Mouse (Mus musculus): ENCODE measurements around the gene Esr2. TPM values are rescaled to one million over a fixed set of nuclear protein-coding genes. Genes with fewer than 3 reads are reported as not detected.

The Esr2 gene
- total and polyA plus RNA-seq, 3 experiments, result 0.03 TPM; not detected in 2

DNA sequence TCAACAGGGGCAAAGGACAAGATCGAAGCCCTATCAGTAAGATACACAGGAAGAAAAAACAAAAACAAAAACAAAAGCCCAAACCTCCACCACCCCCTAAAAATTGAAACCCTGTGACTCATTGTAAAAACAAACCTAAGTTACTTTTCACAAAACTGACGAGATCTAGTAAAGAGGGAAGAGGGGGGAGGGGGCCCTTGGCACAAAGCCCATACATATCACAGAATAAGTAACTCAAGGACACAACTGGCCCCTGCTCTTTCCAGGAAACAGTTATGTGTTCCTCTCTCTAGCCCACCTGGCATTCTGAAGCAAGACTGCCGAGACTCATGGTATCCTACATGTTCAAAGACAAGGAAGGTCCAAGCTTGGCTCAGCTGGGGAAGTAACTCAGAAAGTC lies 48.8 kb downstream of the Esr2 start:
- H3K27me3 ChIP-seq (ENCODE audit: control insufficient read depth in 1 of 2, insufficient read depth in 2 of 2, low read length in 2 of 2), result peaks cover 4 to 7% of the 10 kb centered on the region in 2 experiments; a peak in 2 of 4 replicates
- H3K27ac ChIP-seq (ENCODE audit: control insufficient read depth, low read depth, low read length), result no peak overlapping the region
- TF ChIP-seq POLR2AphosphoS5 (IDR thresholded peaks at IDR 0.05; ENCODE audit: borderline replicate concordance, low read depth, low read length), result no peak
- no peak for TF ChIP-seq NELFE (IDR thresholded peaks at IDR 0.05; ENCODE audit: low read depth, low read length)
- no peak for TF ChIP-seq CHD2 (IDR thresholded peaks at IDR 0.05; ENCODE audit: low read length)
- TF ChIP-seq KAT2A (conservative IDR thresholded peaks at IDR 0.05; ENCODE audit: low read depth, low read length), result no peak
- no peak for TF ChIP-seq MAX (IDR thresholded peaks at IDR 0.05; ENCODE audit: low read length)
- no peak for TF ChIP-seq RCOR1 (IDR thresholded peaks at IDR 0.05; ENCODE audit: low read depth, low read length)
- no peak for TF ChIP-seq ZMIZ1 (IDR thresholded peaks at IDR 0.05; ENCODE audit: low read depth, low read length)
- no peak for TF ChIP-seq ETS1 (IDR thresholded peaks at IDR 0.05; ENCODE audit: low read depth, low read length)
- TF ChIP-seq MXI1 (IDR thresholded peaks at IDR 0.05; ENCODE audit: low read depth, low read length), result no peak
- TF ChIP-seq USF1 (IDR thresholded peaks at IDR 0.05; ENCODE audit: low read depth, low read length), result no peak
- TF ChIP-seq MAFK (IDR thresholded peaks at IDR 0.05; ENCODE audit: borderline replicate concordance, low read depth, low read length), result no peak
- TF ChIP-seq NRF1 (IDR thresholded peaks at IDR 0.05; ENCODE audit: insufficient read depth, low read depth, low read length, poor library complexity, severe bottlenecking), result no peak
- TF ChIP-seq BHLHE40 (IDR thresholded peaks at IDR 0.05; ENCODE audit: borderline replicate concordance, low read depth, low read length), result no peak
- no peak for TF ChIP-seq GABPA (IDR thresholded peaks at IDR 0.05; ENCODE audit: low read depth, low read length)
- TF ChIP-seq GATA1 (IDR thresholded peaks at IDR 0.05; ENCODE audit: low read depth, low read length), result no peak
- TF ChIP-seq JUND (IDR thresholded peaks at IDR 0.05; ENCODE audit: low read depth, low read length), result no peak
- TF ChIP-seq E2F4 (IDR thresholded peaks at IDR 0.05; ENCODE audit: borderline replicate concordance, low read depth, low read length), result no peak
- TF ChIP-seq TCF12 (IDR thresholded peaks at IDR 0.05; ENCODE audit: low read depth, low read length), result no peak
- H3K36me3 ChIP-seq (ENCODE audit: control insufficient read depth in 1 of 2, insufficient read depth in 2 of 2, low read length in 2 of 2), result no peaks in the 10 kb centered on the region
- no peaks in the 10 kb centered on the region for H3K79me2 ChIP-seq (ENCODE audit: control insufficient read depth, insufficient read depth, low read length, poor library complexity)
- no peaks in the 10 kb centered on the region for H3K9me3 ChIP-seq (replicated peaks; ENCODE audit: insufficient read depth, low read length)
- no peaks in the 10 kb centered on the region for H3K4me1 ChIP-seq (ENCODE audit: control insufficient read depth in 1 of 2, insufficient read depth in 2 of 2, low read length in 2 of 2)
- H3K4me3 ChIP-seq (ENCODE audit: control insufficient read depth in 1 of 2, insufficient read depth in 1 of 2, low read depth in 2 of 2, low read length in 2 of 2), result no peak overlapping the region
- peak; percentile 8 for DNase-seq (ENCODE audit: low read depth, low spot score)
- H3K9ac ChIP-seq (ENCODE audit: control insufficient read depth, low read depth, low read length, poor library complexity, severe bottlenecking), result no peak overlapping the region

DNA sequence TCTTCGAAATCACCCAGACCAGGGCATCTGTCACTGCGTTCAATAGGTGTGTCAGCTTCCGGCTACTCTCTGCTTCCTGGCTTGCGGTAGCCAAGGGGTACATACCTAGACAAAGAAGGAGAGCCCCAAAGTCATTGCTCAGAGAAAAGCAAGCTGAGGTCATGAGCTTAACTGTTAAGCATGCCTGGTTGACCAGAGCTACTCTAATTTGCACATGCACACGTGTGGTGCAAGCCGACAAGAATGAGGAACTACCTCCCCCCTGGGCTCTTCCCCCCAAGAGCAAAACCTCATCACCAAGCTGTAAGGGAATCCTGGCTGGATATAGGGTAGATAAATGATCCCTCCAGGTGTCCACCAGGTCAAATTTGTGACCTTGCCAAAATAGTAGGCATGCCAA lies 53.8 kb downstream of the Esr2 start:
- H3K4me1 ChIP-seq (ENCODE audit: control insufficient read depth in 1 of 2, insufficient read depth in 2 of 2, low read length in 2 of 2), result no peaks in the 10 kb centered on the region
- TF ChIP-seq POLR2AphosphoS5 (IDR thresholded peaks at IDR 0.05; ENCODE audit: borderline replicate concordance, low read depth, low read length), result no peak
- no peak for TF ChIP-seq EP300 (IDR thresholded peaks at IDR 0.05; ENCODE audit: low read depth in 1 of 2, low read length in 2 of 2)
- TF ChIP-seq ZNF384 (IDR thresholded peaks at IDR 0.05; ENCODE audit: low read depth, low read length), result no peak
- no peak for TF ChIP-seq TCF12 (IDR thresholded peaks at IDR 0.05; ENCODE audit: low read depth, low read length)
- TF ChIP-seq MAZ (IDR thresholded peaks at IDR 0.05; ENCODE audit: low read depth, low read length), result no peak
- no peak for TF ChIP-seq GATA1 (IDR thresholded peaks at IDR 0.05; ENCODE audit: low read depth, low read length)
- no peak for TF ChIP-seq POLR2AphosphoS2 (IDR thresholded peaks at IDR 0.05; ENCODE audit: low read length)
- no peak for TF ChIP-seq KAT2A (conservative IDR thresholded peaks at IDR 0.05; ENCODE audit: low read depth, low read length)
- TF ChIP-seq TAL1 (IDR thresholded peaks at IDR 0.05; ENCODE audit: low read length), result no peak
- no peak for TF ChIP-seq BHLHE40 (IDR thresholded peaks at IDR 0.05; ENCODE audit: borderline replicate concordance, low read depth, low read length)
- TF ChIP-seq ELF1 (IDR thresholded peaks at IDR 0.05; ENCODE audit: low read depth, low read length), result no peak
- TF ChIP-seq TBP (IDR thresholded peaks at IDR 0.05; ENCODE audit: low read depth, low read length), result no peak
- TF ChIP-seq GABPA (IDR thresholded peaks at IDR 0.05; ENCODE audit: low read depth, low read length), result no peak
- no peak for TF ChIP-seq NRF1 (IDR thresholded peaks at IDR 0.05; ENCODE audit: insufficient read depth, low read depth, low read length, poor library complexity, severe bottlenecking)
- TF ChIP-seq MEF2A (IDR thresholded peaks at IDR 0.05; ENCODE audit: extremely low read depth, insufficient replicate concordance, low read depth, low read length, poor library complexity, severe bottlenecking), result no peak
- TF ChIP-seq USF2 (IDR thresholded peaks at IDR 0.05; ENCODE audit: borderline replicate concordance in 1 of 2, insufficient read depth in 1 of 2, low read depth in 1 of 2, low read length in 2 of 2), result no peak
- no peak for TF ChIP-seq CHD2 (IDR thresholded peaks at IDR 0.05; ENCODE audit: low read length)
- no peak for TF ChIP-seq ZKSCAN1 (IDR thresholded peaks at IDR 0.05; ENCODE audit: low read depth, low read length)
- TF ChIP-seq SIN3A (IDR thresholded peaks at IDR 0.05; ENCODE audit: low read length), result no peak
- no peaks in the 10 kb centered on the region for H3K36me3 ChIP-seq (ENCODE audit: control insufficient read depth in 1 of 2, insufficient read depth in 2 of 2, low read length in 2 of 2)
- no peak overlapping the region for H3K27ac ChIP-seq (ENCODE audit: control insufficient read depth, low read depth, low read length)
- peaks cover 9% of the 10 kb centered on the region in 2 experiments; a peak in 2 of 4 replicates for H3K27me3 ChIP-seq (ENCODE audit: control insufficient read depth in 1 of 2, insufficient read depth in 2 of 2, low read length in 2 of 2)
- H3K79me2 ChIP-seq (ENCODE audit: control insufficient read depth, insufficient read depth, low read length, poor library complexity), result no peaks in the 10 kb centered on the region
- DNase-seq (ENCODE audit: low read depth, low spot score), result peak; percentile 6
- no peak overlapping the region for H3K4me3 ChIP-seq (ENCODE audit: control insufficient read depth in 1 of 2, insufficient read depth in 1 of 2, low read depth in 2 of 2, low read length in 2 of 2)
- H3K9me3 ChIP-seq (replicated peaks; ENCODE audit: insufficient read depth, low read length), result no peaks in the 10 kb centered on the region
- no peak overlapping the region for H3K9ac ChIP-seq (ENCODE audit: control insufficient read depth, low read depth, low read length, poor library complexity, severe bottlenecking)

Data from MEL (cell line).